Mouse (Mus musculus) neutrophil, adult 65 days (primary cell): ENCODE measurements around the gene Dlk1. TPM values are rescaled to one million over a fixed set of nuclear protein-coding genes. Genes with fewer than 3 reads are reported as not detected.

Experiments
- total RNA-seq: library from RNA; stranded (reverse); gene quantifications from 2 replicates; pipeline ENCODE4 v1.2.4, GENCODE M21; 2023

Dlk1 gene
- total RNA-seq, result not detected in 2 replicates

GRCm38 (mm10) chr12:109452592-109452991 is at the start of gene Dlk1:
Gene Dlk1 (plus strand): TSS chr12:109452823.

Other genes with a start within 250 kb of the Dlk1 start
- gene Rtl1, start 147.5 kb downstream of the Dlk1 start, total RNA-seq, result not detected in 2 replicates